Mouse (Mus musculus): Measurements from ENCODE around the gene Galnt6.

GRCm38 (mm10) chr15:100728586-100728985 is 590 bp downstream of the Galnt6 start:
- TF ChIP-seq POLR2A (IDR thresholded peaks at IDR 0.05; ENCODE audit: borderline replicate concordance, extremely low read depth, insufficient read depth, insufficient read length, poor library complexity, severe bottlenecking) = no peak
- TF ChIP-seq CTCF (IDR thresholded peaks at IDR 0.05; ENCODE audit: borderline replicate concordance, extremely low read depth, insufficient read depth, insufficient read length) = no peak
